Mouse (Mus musculus): ENCODE results near the gene Pcbp3. TPM values are rescaled to one million over a fixed set of nuclear protein-coding genes. Genes with fewer than 3 reads are reported as not detected.
"Not testable (repeated sequence)": the region's sequence is repeated elsewhere in the genome, so short reads cannot be mapped to it uniquely, and the experiment has no call there.

Gene Pcbp3
- 51.1 and 60.4 TPM in 2 replicates for polyA plus RNA-seq (2016; fragmentation: Nextera tagmentation; extraction: Ambion mirVana)

DNA sequence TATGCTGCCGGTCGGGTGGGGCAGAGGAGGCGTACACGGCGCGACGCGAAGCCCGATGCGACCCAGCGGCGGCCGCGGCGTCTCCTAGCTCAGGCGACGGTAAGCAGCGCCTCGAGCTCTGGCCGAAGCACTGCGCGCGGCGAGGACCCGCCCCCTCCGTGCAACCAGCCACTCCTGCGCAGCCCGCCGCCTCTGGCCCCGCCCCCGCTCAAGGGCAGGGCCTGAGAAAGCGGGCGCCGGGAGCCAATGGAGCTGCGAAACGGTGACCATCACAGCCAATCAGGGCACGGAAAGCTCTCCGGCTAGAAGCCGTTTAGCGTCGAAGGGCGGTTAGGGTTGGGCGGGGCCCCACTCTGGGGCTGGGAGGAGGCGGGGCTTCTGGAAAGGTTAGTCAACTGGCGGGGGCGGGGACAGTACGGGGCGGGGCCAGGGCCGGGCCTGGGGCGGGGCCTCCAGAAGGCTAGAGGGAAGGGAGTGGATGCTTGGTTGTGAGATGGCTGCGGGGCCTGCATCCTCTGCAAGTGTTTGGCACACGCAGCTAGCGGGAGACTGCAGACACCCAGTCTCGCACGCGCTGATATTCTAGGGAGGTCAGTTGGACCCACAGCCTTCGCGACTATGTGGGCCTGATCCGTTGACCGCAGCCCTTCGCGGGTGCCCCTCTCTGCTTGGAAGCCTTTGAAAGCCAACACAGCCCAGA, at the start of gene Pcbp3:
TSS of gene Pcbp3 (minus strand) at position 98 of the 700 bp plus-strand sequence.
- 1% methylated on average over 60 of the region's 62 CpGs for WGBS
- H3K27ac ChIP-seq, result peak within 1 kb of the TSS; percentile 73
- H3K36me3 ChIP-seq (replicated peaks), result no peaks in the 10 kb centered on the region
- peak within 1 kb of the TSS; percentile 69 for H3K4me3 ChIP-seq (replicated peaks)
- H3K4me2 ChIP-seq, result peak within 1 kb of the TSS; percentile 85
- H3K27me3 ChIP-seq, result no peaks in the 10 kb centered on the region
- H3K4me1 ChIP-seq, result peaks cover 44% of the 10 kb centered on the region
- peak within 1 kb of the TSS; percentile 82 for H3K9ac ChIP-seq
- ATAC-seq (ENCODE audit: low FRiP score), result peak; percentile 96
- no peaks in the 10 kb centered on the region for H3K9me3 ChIP-seq

DNA sequence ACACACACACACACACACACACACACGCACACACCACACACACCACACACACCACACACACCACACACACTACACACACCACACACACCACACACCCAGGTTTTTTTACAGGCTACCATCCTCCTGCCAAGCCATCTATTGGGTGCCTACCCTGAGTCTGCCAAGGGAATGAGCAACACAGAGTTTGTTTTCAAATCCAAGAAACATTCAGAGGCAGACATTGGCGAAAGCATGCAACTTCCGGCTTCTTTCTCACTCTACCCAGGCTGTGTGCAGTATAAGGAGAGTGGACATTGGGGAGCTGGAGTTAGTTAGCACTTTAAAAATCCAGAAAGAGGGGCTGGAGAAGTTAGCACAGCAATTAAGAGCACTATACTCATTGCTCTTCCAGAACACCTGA, 47.0 kb upstream of the Pcbp3 start:
- Histone ChIP-seq H3K4me2 (no peak overlapping the region), H3K9me3 (no peaks in the 10 kb centered on the region), H3K27me3 (no peaks in the 10 kb centered on the region), H3K27ac (peak overlapping the region; percentile 70; the same call in 1 of the 2 replicates), H3K4me3 (replicated peaks) (no peak overlapping the region), H3K9ac (no peak overlapping the region), H3K36me3 (replicated peaks) (no peaks in the 10 kb centered on the region), H3K4me1 (peaks cover 18% of the 10 kb centered on the region)
- ATAC-seq (ENCODE audit: low FRiP score), result no peak
- WGBS, result 86% methylated on average over 3 of the region's 3 CpGs

DNA sequence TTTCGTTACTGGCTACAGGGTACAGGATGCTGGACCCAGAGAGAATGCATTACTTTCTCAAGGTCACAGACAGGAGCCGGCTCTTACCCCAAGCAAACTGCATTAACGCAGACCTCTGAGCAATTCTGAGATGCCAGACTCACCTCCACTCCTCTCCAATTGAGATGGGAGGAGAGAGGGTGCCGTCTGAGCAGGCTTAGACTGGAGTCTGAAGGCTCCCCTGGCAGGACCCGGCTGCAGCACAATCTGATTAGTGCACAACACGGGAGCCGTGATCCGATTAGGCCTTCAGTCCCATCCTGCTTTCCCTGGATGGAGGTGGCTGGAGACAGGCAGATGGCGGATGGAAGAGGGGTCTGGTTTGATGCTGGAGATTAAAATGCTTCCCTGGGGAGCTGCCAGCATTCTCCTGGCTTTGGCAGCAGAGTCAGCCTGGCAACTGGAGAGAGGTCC, 46.4 kb upstream of the Pcbp3 start:
- Histone ChIP-seq H3K27ac (peak overlapping the region; percentile 70), H3K27me3 (no peaks in the 10 kb centered on the region), H3K4me3 (replicated peaks) (no peak overlapping the region), H3K4me1 (peaks cover 18% of the 10 kb centered on the region), H3K9ac (no peak overlapping the region), H3K36me3 (replicated peaks) (no peaks in the 10 kb centered on the region), H3K4me2 (no peak overlapping the region), H3K9me3 (no peaks in the 10 kb centered on the region)
- 22% methylated on average over 9 of the region's 9 CpGs for WGBS
- peak; percentile 60; the same call in 1 of the 2 replicates for ATAC-seq (ENCODE audit: low FRiP score)

DNA sequence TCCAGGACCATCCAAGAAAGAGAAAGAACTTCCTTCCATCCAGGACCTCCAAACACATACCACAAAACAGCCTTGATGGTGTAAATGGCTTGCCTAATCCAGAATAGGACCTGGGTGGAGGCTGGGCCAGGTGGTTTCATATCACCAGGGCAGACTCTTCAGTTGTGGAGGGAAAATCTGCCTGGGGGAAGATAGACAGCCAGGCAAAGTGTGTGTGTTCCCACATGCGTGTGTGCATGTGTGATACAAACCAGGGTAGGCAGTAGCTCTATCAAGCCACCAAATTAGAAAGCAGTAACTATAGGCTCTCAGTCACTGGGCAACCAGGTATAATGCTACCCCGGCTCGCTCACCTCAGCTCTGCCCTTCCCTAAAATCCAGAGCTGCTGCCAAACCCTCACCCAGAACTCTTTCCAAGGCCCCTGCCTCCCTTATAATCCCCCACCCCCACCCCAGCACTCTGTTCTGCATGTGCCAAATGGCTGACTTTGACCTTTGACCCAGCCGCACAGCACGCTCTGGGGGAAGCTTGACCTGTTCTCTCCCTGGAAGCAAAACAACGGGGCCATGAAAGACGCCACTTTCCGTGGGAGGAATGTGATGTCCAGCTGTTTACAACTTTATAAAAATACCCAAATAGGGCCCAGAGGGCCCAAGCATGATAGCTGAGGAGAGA, 45.9 kb upstream of the Pcbp3 start:
- H3K4me1 ChIP-seq, result peaks cover 18% of the 10 kb centered on the region
- H3K9me3 ChIP-seq, result no peaks in the 10 kb centered on the region
- H3K27ac ChIP-seq, result peak overlapping the region; percentile 70
- no peaks in the 10 kb centered on the region for H3K27me3 ChIP-seq
- WGBS, result 37% methylated on average over 8 of the region's 8 CpGs
- H3K4me2 ChIP-seq, result no peak overlapping the region
- no peak for ATAC-seq (ENCODE audit: low FRiP score)
- no peak overlapping the region for H3K9ac ChIP-seq
- H3K4me3 ChIP-seq (replicated peaks), result no peak overlapping the region
- no peaks in the 10 kb centered on the region for H3K36me3 ChIP-seq (replicated peaks)

DNA sequence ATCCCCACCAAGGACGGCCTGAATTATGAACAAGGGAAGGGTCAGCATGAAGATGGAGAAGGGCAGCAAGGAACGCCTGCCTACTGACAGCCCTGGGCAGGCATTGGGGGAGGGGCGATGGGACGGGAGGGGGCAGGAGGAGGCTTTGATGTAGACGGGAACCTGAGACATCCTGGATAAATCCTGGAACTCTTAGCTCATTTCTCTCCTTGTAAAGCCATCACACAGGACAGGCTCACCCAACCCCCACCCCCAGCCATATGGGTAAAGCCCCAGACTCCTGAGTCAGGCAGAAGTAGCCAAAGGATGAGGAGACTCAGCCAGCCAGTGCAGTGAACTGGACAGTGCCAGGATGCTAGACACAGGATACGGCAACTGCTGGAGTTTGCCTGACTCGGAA, 43.2 kb upstream of the Pcbp3 start:
- no peak overlapping the region for H3K4me3 ChIP-seq (replicated peaks)
- H3K27ac ChIP-seq, result no peak overlapping the region
- no peak for ATAC-seq (ENCODE audit: low FRiP score)
- H3K36me3 ChIP-seq (replicated peaks), result no peaks in the 10 kb centered on the region
- no peak overlapping the region for H3K4me2 ChIP-seq
- 33% methylated on average over 7 of the region's 7 CpGs for WGBS
- peaks cover 18% of the 10 kb centered on the region for H3K4me1 ChIP-seq
- no peak overlapping the region for H3K9ac ChIP-seq
- no peaks in the 10 kb centered on the region for H3K27me3 ChIP-seq
- H3K9me3 ChIP-seq, result no peaks in the 10 kb centered on the region

DNA sequence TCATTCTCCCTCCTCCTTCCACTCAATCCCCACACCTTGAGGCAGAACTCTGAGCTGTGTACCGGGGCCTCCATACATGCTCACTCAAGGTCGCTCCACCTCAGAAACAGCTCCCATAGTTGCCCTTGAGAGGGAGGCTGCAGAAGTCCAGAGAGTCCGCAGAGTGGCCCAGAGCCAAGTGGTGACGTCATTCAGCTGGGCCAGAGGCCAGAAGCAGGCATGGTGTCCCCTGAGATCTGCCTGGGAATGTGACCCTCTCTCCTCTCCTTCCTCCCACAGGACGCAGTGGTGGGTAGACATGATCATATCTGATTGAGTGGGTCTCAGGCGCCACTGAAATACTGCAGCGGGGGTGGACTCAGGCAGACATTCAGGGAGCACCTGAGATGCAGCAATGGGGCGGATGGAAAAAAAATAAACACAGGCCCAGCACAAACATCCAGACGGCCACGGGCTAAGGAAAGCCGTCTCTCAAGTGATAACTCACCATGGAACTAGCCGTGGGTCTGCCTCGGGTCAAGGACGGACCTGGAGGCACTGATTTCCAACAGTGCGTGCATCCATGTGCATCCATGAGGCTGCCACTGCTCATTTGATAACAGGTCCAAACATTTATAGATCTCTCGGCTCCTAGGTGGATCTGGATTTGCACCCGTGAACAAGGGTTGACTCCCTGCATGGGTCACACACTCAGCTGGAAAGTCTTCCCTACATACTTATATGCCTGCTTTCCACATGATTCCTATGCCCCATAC, 36.2 kb upstream of the Pcbp3 start:
- Histone ChIP-seq H3K4me3 (replicated peaks) (no peak overlapping the region), H3K36me3 (replicated peaks) (no peaks in the 10 kb centered on the region), H3K27me3 (no peaks in the 10 kb centered on the region), H3K27ac (no peak overlapping the region), H3K4me2 (no peak overlapping the region), H3K9ac (no peak overlapping the region), H3K4me1 (no peaks in the 10 kb centered on the region), H3K9me3 (no peaks in the 10 kb centered on the region)
- 88% methylated on average over 17 of the region's 17 CpGs for WGBS
- no peak for ATAC-seq (ENCODE audit: low FRiP score)

DNA sequence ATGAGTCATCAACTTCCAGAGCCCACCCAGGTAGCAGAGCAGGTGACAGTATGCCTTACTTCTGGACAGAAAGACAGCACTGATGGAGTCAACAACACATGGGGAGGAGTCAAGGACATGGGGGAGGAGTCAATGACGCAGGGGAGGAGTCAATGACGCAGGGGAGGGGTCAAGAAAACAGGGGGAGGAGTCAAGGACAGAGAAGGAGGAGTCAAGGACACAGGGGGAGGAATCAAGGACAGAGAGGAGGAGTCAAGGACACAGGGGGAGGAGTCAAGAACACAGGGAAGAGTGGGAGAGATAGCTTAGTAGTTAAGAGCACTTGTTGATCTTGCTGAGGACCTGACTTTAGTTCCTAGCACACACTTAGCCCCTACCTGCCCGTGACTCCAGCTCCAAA, 30.8 kb upstream of the Pcbp3 start:
- H3K4me2 ChIP-seq, result no peak overlapping the region
- H3K27me3 ChIP-seq, result no peaks in the 10 kb centered on the region
- H3K36me3 ChIP-seq (replicated peaks), result no peaks in the 10 kb centered on the region
- WGBS, result 62% methylated on average over 3 of the region's 3 CpGs
- no peak for ATAC-seq (ENCODE audit: low FRiP score)
- H3K9ac ChIP-seq, result no peak overlapping the region
- no peak overlapping the region for H3K27ac ChIP-seq
- no peaks in the 10 kb centered on the region for H3K4me1 ChIP-seq
- no peaks in the 10 kb centered on the region for H3K9me3 ChIP-seq
- no peak overlapping the region for H3K4me3 ChIP-seq (replicated peaks)

DNA sequence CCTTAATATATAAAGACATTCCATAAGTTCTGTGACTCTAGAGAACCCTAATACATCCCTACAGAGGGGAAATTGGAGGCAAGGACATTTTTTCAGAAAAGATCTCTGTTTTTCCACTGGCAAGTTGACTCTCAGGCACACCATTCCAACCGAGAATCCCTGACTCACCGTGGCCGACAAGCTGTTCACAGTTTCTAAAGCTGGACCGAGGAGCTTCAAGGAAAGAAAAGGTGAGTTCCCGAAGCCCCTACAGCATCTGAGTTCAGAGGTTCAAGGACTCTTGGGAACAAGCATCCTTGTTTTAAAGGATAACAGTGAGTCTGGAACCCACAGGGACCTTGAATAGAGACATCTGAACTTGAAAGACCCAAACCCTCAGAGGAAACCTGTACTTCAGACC, 26.9 kb upstream of the Pcbp3 start:
- H3K36me3 ChIP-seq (replicated peaks), result no peaks in the 10 kb centered on the region
- H3K27ac ChIP-seq, result no peak overlapping the region
- H3K27me3 ChIP-seq, result peaks cover 4% of the 10 kb centered on the region; the same call in 1 of the 2 replicates
- no peak overlapping the region for H3K4me3 ChIP-seq (replicated peaks)
- H3K4me2 ChIP-seq, result no peak overlapping the region
- ATAC-seq (ENCODE audit: low FRiP score), result no peak
- no peaks in the 10 kb centered on the region for H3K9me3 ChIP-seq
- no peaks in the 10 kb centered on the region for H3K4me1 ChIP-seq
- WGBS, result 93% methylated on average over 5 of the region's 5 CpGs
- H3K9ac ChIP-seq, result no peak overlapping the region

DNA sequence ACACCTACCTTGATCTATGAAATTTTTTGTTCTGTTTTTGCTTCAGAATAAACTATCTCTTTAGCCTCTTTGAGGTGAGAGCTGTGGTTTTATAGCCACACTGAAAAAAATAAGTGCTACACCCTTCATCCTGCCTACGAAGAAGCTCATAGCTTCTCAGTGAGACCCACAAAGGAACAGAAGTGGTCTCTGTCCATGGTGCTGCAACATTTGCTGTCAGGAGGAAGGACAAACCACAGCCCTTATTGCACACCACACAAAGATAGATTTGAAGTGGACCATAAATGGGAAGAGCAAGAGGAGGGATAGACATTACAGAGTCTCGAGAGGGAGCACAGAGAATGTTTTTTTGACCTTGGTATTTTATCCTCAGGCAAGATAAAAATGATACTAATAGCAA, 16.4 kb upstream of the Pcbp3 start:
- no peaks in the 10 kb centered on the region for H3K27me3 ChIP-seq
- 59% methylated on average over 2 of the region's 2 CpGs for WGBS
- no peak overlapping the region for H3K9ac ChIP-seq
- H3K4me3 ChIP-seq (replicated peaks), result no peak overlapping the region
- no peak overlapping the region for H3K27ac ChIP-seq
- no peaks in the 10 kb centered on the region for H3K36me3 ChIP-seq (replicated peaks)
- H3K9me3 ChIP-seq, result no peaks in the 10 kb centered on the region
- no peak for ATAC-seq (ENCODE audit: low FRiP score)
- no peak overlapping the region for H3K4me2 ChIP-seq
- H3K4me1 ChIP-seq, result peaks cover 10% of the 10 kb centered on the region

DNA sequence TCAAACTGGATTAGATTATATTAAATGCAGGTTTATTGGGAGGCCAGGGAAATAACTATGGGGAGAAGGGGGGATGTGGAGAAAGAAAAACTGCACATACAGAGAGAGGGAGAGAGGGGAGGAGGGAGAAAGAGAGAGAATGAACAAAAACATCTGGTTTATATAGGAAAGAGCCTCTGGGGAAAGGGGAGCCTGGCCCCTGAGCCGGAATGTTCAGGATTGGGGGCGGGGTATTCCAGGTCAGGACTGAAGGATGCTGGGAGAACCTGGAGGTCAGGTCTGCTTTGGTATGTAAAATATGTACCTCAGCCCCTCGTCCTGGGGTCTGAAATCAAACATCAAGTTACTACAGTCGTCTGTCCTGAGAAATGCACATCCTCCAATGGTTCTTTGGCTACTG, 15.0 kb upstream of the Pcbp3 start:
- Histone ChIP-seq H3K4me1 (peaks cover 10% of the 10 kb centered on the region), H3K27me3 (no peaks in the 10 kb centered on the region), H3K4me2 (no peak overlapping the region), H3K36me3 (replicated peaks) (no peaks in the 10 kb centered on the region), H3K9me3 (no peaks in the 10 kb centered on the region), H3K27ac (no peak overlapping the region), H3K4me3 (replicated peaks) (no peak overlapping the region), H3K9ac (no peak overlapping the region)
- WGBS, result 65% methylated on average over 4 of the region's 4 CpGs
- no peak for ATAC-seq (ENCODE audit: low FRiP score)

DNA sequence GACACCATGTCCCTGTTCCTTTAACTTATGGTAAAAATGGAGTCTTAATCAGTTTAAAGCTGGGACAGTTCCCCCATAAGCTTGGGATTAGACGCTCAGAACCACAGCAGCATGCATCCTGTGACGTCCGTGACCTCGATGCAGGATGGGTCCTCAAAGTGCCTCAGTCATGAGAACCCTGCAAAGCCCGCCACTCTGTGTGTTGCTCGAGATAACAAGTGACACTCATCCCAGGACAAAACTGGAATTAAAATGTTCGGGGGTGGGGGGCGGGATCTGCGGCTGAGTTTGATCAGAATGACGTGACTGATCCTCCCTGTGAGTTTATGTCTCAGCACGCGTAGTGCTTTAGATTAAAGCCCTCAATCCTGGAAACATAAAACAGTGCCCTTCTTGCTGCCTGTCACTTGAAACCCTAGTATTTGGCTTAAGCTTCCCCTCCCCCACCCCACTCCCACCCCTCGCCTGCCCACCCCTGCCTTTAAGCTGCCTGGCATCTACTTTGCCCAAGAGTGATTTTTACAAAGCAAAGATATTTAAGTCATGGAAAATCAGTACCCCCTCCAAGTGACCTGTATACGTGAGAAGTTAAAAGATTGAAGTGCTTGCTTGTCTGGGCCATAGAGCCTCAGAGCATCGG, 12.2 kb upstream of the Pcbp3 start:
- peaks cover 10% of the 10 kb centered on the region for H3K4me1 ChIP-seq
- no peak overlapping the region for H3K27ac ChIP-seq
- no peaks in the 10 kb centered on the region for H3K9me3 ChIP-seq
- H3K27me3 ChIP-seq, result no peaks in the 10 kb centered on the region
- WGBS, result 31% methylated on average over 15 of the region's 15 CpGs
- H3K9ac ChIP-seq, result no peak overlapping the region
- no peak for ATAC-seq (ENCODE audit: low FRiP score)
- H3K4me2 ChIP-seq, result peak overlapping the region; percentile 15; the same call in 1 of the 2 replicates
- H3K4me3 ChIP-seq (replicated peaks), result no peak overlapping the region
- no peaks in the 10 kb centered on the region for H3K36me3 ChIP-seq (replicated peaks)

DNA sequence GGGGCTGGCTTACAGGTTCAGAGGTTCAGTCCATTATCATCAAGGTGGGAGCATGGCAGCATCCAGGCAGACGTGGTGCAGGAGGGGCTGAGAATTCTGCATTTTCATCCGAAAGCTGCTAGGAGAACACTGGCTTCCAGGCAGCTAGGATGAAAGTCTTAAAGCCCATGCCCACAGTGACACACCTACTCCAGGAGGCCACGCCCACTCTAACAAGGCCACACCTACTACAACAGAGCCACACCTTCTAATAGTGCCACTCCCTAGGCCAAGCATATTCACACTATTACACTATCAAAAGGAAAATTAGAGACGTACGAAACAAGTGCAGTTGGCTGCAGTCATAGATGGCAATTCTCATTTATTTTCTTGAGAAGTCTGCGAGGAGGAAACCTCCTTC, 10.6 kb upstream of the Pcbp3 start:
- 79% methylated on average over 6 of the region's 6 CpGs for WGBS
- not testable (repeated sequence) for ATAC-seq (ENCODE audit: low FRiP score)

More for the DNA sequence above, 10.6 kb upstream of the Pcbp3 start:
- H3K9ac ChIP-seq; H3K4me3 ChIP-seq (replicated peaks); H3K4me2 ChIP-seq; H3K36me3 ChIP-seq (replicated peaks); H3K27ac ChIP-seq; H3K4me1 ChIP-seq; H3K27me3 ChIP-seq; H3K9me3 ChIP-seq: not testable (repeated sequence)
